ENCODE assay signal across 13 mouse cellular contexts in the genomic region with DNA sequence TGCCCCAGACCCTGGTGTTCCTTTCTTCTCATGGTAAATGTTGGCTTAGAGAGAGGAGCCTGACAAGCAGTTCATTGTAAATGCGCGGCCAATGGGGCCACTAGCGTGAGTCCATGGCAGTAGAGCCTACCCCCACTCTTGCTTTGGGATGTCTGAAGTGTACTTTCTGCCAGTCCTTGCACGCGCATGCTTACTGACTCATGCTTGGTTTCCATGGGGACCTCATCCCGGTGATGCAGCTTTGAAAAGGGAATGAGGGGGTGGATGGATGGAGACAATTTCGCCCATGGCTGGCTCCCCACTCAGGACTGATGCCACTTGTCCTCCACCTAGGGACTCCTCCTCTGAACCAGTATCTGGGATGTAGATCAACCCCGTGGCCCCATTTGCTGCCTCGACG. TPM values are rescaled to one million over a fixed set of nuclear protein-coding genes. Genes with fewer than 3 reads are reported as not detected.
A peak's percentile ranks its signal among the peaks of the same experiment; 100 is the strongest.
DNase-seq lines count a peak whose midpoint lies in the region; ATAC-seq lines count a peak whose summit lies in the region.
"Had no signal": no experiment of that assay in that cellular context is flagged by ENCODE, and none has a peak within 500 bp of the region (broad histone marks: within the 10 kb centered on the region; RNA-seq: fewer than 3 reads in every experiment).

No protein-coding gene starts in this region.

- WGBS in midbrain, embryonic 10.5 days: 72% methylated on average over 10 of the region's 10 CpGs
- WGBS in midbrain, embryonic 16.5 days: 51% methylated on average over 10 of the region's 10 CpGs
- 94% methylated on average over 10 of the region's 10 CpGs for WGBS in limb, embryonic 10.5 days

- no peak overlapping the region for H3K4me3 ChIP-seq in midbrain, embryonic 10.5 days
- no peak overlapping the region for H3K4me3 ChIP-seq in midbrain, embryonic 16.5 days (ENCODE audit: low read depth, low read length)
- H3K4me3 ChIP-seq in limb, embryonic 10.5 days: no peak overlapping the region
- H3K4me3 ChIP-seq: liver, embryonic 12.5 days had no signal

- H3K4me2 ChIP-seq in midbrain, embryonic 16.5 days (ENCODE audit: low read length): no peak overlapping the region
- H3K4me2 ChIP-seq: liver, embryonic 12.5 days had no signal

- no peak for DNase-seq in midbrain, embryonic 10.5 days (ENCODE audit: low spot score)
- DNase-seq in frontal cortex, adult 2 months (ENCODE audit: extremely low spot score in 1 of 2, low spot score in 1 of 2): peak; percentile 75 to 88
- DNase-seq in left cerebral cortex, adult 18-20 months (ENCODE audit: low spot score in 2 of 2): peak; percentile 68 to 84
- peak; percentile 56 for DNase-seq in right cerebral cortex, postnatal 14 days
- no peak for DNase-seq in limb, embryonic 10.5 days (ENCODE audit: low spot score)
- DNase-seq in heart, adult 8-10 months (ENCODE audit: low spot score): no peak
- no peak for DNase-seq in T-cell, adult 2 months (ENCODE audit: low spot score)
- DNase-seq: cerebellum, adult 9-10 months; kidney, adult 11 months; thymus, postnatal 36 days had no signal

- H3K9me3 ChIP-seq in midbrain, embryonic 10.5 days (replicated peaks): no peaks in the 10 kb centered on the region
- H3K9me3 ChIP-seq in midbrain, embryonic 16.5 days (replicated peaks; ENCODE audit: control insufficient read depth, low read length, poor library complexity, severe bottlenecking): no peaks in the 10 kb centered on the region
- no peaks in the 10 kb centered on the region for H3K9me3 ChIP-seq in limb, embryonic 10.5 days (replicated peaks)
- H3K9me3 ChIP-seq: liver, embryonic 12.5 days had no signal

- H3K9ac ChIP-seq in midbrain, embryonic 16.5 days (ENCODE audit: low read depth, low read length): no peak overlapping the region
- H3K9ac ChIP-seq: liver, embryonic 12.5 days had no signal

- peaks cover 8% of the 10 kb centered on the region for H3K27me3 ChIP-seq in midbrain, embryonic 10.5 days (ENCODE audit: low read depth, poor library complexity, severe bottlenecking)
- no peaks in the 10 kb centered on the region for H3K27me3 ChIP-seq in midbrain, embryonic 16.5 days (ENCODE audit: control insufficient read depth, insufficient read depth, low read depth, low read length)
- H3K27me3 ChIP-seq in limb, embryonic 10.5 days (ENCODE audit: low read depth, poor library complexity, severe bottlenecking): no peaks in the 10 kb centered on the region
- H3K27me3 ChIP-seq: liver, embryonic 12.5 days had no signal

- ATAC-seq in midbrain, embryonic 16.5 days: no peak
- ATAC-seq: liver, embryonic 12.5 days had no signal

- peak overlapping the region; percentile 55 for H3K27ac ChIP-seq in midbrain, embryonic 10.5 days (replicated peaks)
- no peak overlapping the region for H3K27ac ChIP-seq in midbrain, embryonic 16.5 days (ENCODE audit: low read length)
- H3K27ac ChIP-seq in limb, embryonic 10.5 days: no peak overlapping the region
- H3K27ac ChIP-seq: liver, embryonic 12.5 days; macrophage had no signal

- peaks cover 62% of the 10 kb centered on the region for H3K4me1 ChIP-seq in midbrain, embryonic 10.5 days
- peaks cover 51% of the 10 kb centered on the region for H3K4me1 ChIP-seq in midbrain, embryonic 16.5 days (ENCODE audit: control insufficient read depth, insufficient read depth, low read length)
- peaks cover 44% of the 10 kb centered on the region for H3K4me1 ChIP-seq in limb, embryonic 10.5 days

- H3K36me3 ChIP-seq in midbrain, embryonic 10.5 days: peaks cover 36% of the 10 kb centered on the region
- H3K36me3 ChIP-seq in midbrain, embryonic 16.5 days (ENCODE audit: control insufficient read depth, insufficient read depth, low read length): peaks cover 28% of the 10 kb centered on the region
- H3K36me3 ChIP-seq in limb, embryonic 10.5 days: peaks cover 38% of the 10 kb centered on the region

RNA-seq across cellular contexts. Expression of a gene that starts 12.3 kb away (rescaled TPM):
- polyA plus RNA-seq in midbrain, embryonic 10.5 days (2016; fragmentation: Nextera tagmentation; extraction: Ambion mirVana): 4.9 and 9.5 TPM in 2 replicates
- polyA plus RNA-seq in midbrain, embryonic 16.5 days (2015; fragmentation: Nextera tagmentation; extraction: Ambion mirVana): 47.9 and 55.7 TPM in 2 replicates
- 42.1 and 45.8 TPM in 2 replicates for polyA plus RNA-seq in frontal cortex, adult 2 months (2012; rRNA removed)
- 10 to 100 TPM; 54.8 to 57.3 TPM for total RNA-seq in left cerebral cortex, adult 18-20 months (2021)
- polyA plus RNA-seq in limb, embryonic 10.5 days (2016; fragmentation: Nextera tagmentation; extraction: Ambion mirVana): 7.2 and 10.9 TPM in 2 replicates
- 1 to 10 TPM in 1 of 4 experiments, under 1 TPM in 3; 0.57 to 1.3 (median 0.67) TPM for total RNA-seq in heart, adult 8-10 months (2022)

Comparison
In these comparisons a context has a peak if more than half of its experiments do, and no peak if none do; other contexts are left out.
1. DNase-seq: peak in frontal cortex, adult 2 months (2 of 2), left cerebral cortex, adult 18-20 months (2 of 2) and right cerebral cortex, postnatal 14 days (single experiment); none in midbrain, embryonic 10.5 days (single experiment), limb, embryonic 10.5 days (single experiment), heart, adult 8-10 months (single experiment) and T-cell, adult 2 months (single experiment).